Mouse (Mus musculus) cerebellum, adult 2 months (tissue): Measurements from ENCODE around the gene Slc35e3.

Experiments
- CTCF ChIP-seq: fragments of 200-500 bp; IDR thresholded peaks from 2 replicates; pipeline ENCODE4 v1.5.1; 2011; ENCODE audit warnings: low read depth, mild to moderate bottlenecking, control low read depth, low read length, moderate library complexity, borderline replicate concordance; ENCODE audit not compliant: insufficient read depth
- POLR2A ChIP-seq: fragments of 200-500 bp; IDR thresholded peaks from 2 replicates; pipeline ENCODE4 v1.6.1; 2011; ENCODE audit warnings: low read length, control low read depth, borderline replicate concordance; ENCODE audit not compliant: insufficient read depth

DNA sequence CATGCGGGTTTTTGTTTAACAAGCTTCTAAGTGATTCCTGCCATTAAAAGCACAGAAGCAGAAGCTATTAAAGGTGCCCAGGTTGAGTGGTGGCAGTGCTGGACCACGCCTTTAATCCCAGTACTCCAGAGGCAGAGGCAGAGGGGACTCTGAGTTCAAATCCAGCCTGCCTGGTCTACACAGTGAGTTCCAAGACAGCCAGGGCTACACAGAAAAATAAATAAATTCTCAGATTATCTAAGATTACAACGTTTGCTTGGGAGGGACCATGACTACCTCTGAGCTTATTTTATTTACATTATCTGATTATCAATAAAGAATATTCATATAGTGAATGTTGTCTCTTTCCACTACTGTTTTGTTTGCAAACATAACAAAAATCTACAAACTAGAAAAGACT is 59.1 kb downstream of the Slc35e3 start:
- TF ChIP-seq POLR2A (no peak), CTCF (no peak)
